Comparison of ENCODE assay signal across 17 mouse cellular contexts in the genomic region with DNA sequence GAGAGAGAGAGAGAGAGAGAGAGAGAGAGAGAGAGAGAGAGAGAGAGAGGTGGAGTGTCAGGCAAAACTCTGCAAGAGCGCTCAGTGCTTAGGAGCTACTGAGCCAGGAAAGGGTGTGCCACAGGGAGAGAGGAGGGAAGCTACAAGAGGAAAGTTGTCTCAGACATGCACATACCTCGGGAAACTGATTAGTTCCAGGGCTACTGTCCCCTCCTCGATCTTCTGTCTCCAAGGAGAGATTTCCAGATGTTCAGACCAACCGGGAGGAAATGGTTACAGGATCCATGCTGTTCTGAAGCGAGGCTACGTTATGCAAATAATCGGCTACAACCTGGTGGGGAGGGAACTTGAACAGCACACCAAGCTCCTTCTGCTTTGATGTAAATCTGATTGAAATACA.
DNase-seq lines count a peak whose midpoint lies in the region; ATAC-seq and TF ChIP-seq lines count a peak whose summit lies in the region.
"Had no signal": no experiment of that assay in that cellular context is flagged by ENCODE, and none has a peak within 500 bp of the region (broad histone marks: within the 10 kb centered on the region; RNA-seq: fewer than 3 reads in every experiment).

No protein-coding gene starts in this region.

- H3K9ac ChIP-seq in forebrain, postnatal 0 days: no peak overlapping the region
- no peak overlapping the region for H3K9ac ChIP-seq in midbrain, embryonic 12.5 days (replicated peaks)
- H3K9ac ChIP-seq in midbrain, postnatal 0 days (replicated peaks; ENCODE audit: low read length, poor library complexity, severe bottlenecking): no peak overlapping the region
- no peak overlapping the region for H3K9ac ChIP-seq in embryonic facial prominence, embryonic 13.5 days
- H3K9ac ChIP-seq: forebrain, embryonic 12.5 days; heart, embryonic 15.5 days had no signal

- H3K36me3 ChIP-seq in forebrain, embryonic 10.5 days (replicated peaks): no peaks in the 10 kb centered on the region
- no peaks in the 10 kb centered on the region for H3K36me3 ChIP-seq in forebrain, postnatal 0 days (ENCODE audit: insufficient read depth)
- no peaks in the 10 kb centered on the region for H3K36me3 ChIP-seq in midbrain, embryonic 12.5 days
- no peaks in the 10 kb centered on the region for H3K36me3 ChIP-seq in midbrain, postnatal 0 days (ENCODE audit: insufficient read depth, low read length)
- H3K36me3 ChIP-seq in embryonic facial prominence, embryonic 13.5 days: no peaks in the 10 kb centered on the region
- H3K36me3 ChIP-seq: forebrain, embryonic 12.5 days; heart, embryonic 15.5 days had no signal

- H3K27me3 ChIP-seq in forebrain, embryonic 10.5 days (ENCODE audit: poor library complexity, severe bottlenecking): no peaks in the 10 kb centered on the region
- no peaks in the 10 kb centered on the region for H3K27me3 ChIP-seq in forebrain, postnatal 0 days (ENCODE audit: insufficient read depth, low read length)
- no peaks in the 10 kb centered on the region for H3K27me3 ChIP-seq in midbrain, embryonic 12.5 days
- H3K27me3 ChIP-seq in midbrain, postnatal 0 days (ENCODE audit: insufficient read depth, low read length): no peaks in the 10 kb centered on the region
- H3K27me3 ChIP-seq in embryonic facial prominence, embryonic 13.5 days: no peaks in the 10 kb centered on the region
- H3K27me3 ChIP-seq: forebrain, embryonic 12.5 days; heart, embryonic 15.5 days had no signal

- 38% methylated on average over 7 of the region's 7 CpGs for WGBS in forebrain, embryonic 10.5 days
- WGBS in forebrain, postnatal 0 days: 36% methylated on average over 7 of the region's 7 CpGs
- WGBS in midbrain, embryonic 12.5 days: 32% methylated on average over 7 of the region's 7 CpGs
- WGBS in midbrain, postnatal 0 days: 19% methylated on average over 7 of the region's 7 CpGs
- WGBS in embryonic facial prominence, embryonic 13.5 days: 11% methylated on average over 7 of the region's 7 CpGs

- DNase-seq in forebrain, embryonic 10.5 days (ENCODE audit: extremely low spot score, low spot score): no peak
- no peak for DNase-seq in forebrain, postnatal 0 days
- DNase-seq in midbrain, postnatal 0 days (ENCODE audit: low spot score): no peak
- peak; percentile 69 for DNase-seq in mesoderm, embryonic 11.5 days (ENCODE audit: low read depth, low spot score)
- no peak for DNase-seq in right cerebral cortex, adult 2 months (ENCODE audit: low spot score in 2 of 2)
- no peak for DNase-seq in kidney, postnatal 10 days
- DNase-seq: adrenal gland, adult 8-10 months; cerebellum, postnatal 36 days; gastrocnemius, postnatal 10 days; kidney, postnatal 25 days had no signal

- H3K4me1 ChIP-seq in forebrain, embryonic 10.5 days: peaks cover 28% of the 10 kb centered on the region
- no peaks in the 10 kb centered on the region for H3K4me1 ChIP-seq in forebrain, postnatal 0 days (ENCODE audit: insufficient read depth)
- H3K4me1 ChIP-seq in midbrain, embryonic 12.5 days: peaks cover 10% of the 10 kb centered on the region
- H3K4me1 ChIP-seq in midbrain, postnatal 0 days (ENCODE audit: insufficient read depth, low read length): no peaks in the 10 kb centered on the region
- H3K4me1 ChIP-seq in embryonic facial prominence, embryonic 13.5 days: peaks cover 24% of the 10 kb centered on the region

- no peak for ATAC-seq in forebrain, postnatal 0 days
- ATAC-seq in midbrain, embryonic 12.5 days (ENCODE audit: low FRiP score, low read depth): 0 out of 2 replicates have a peak, but pooled peaks have one; percentile 12
- ATAC-seq in midbrain, postnatal 0 days (ENCODE audit: low FRiP score): no peak
- ATAC-seq in embryonic facial prominence, embryonic 13.5 days (ENCODE audit: insufficient number of reproducible peaks, insufficient read depth, low FRiP score, low TSS enrichment, low read depth): no peak
- ATAC-seq: Patski had no signal

- H3K9me3 ChIP-seq in forebrain, embryonic 10.5 days: no peaks in the 10 kb centered on the region
- no peaks in the 10 kb centered on the region for H3K9me3 ChIP-seq in forebrain, postnatal 0 days (ENCODE audit: low read length)
- no peaks in the 10 kb centered on the region for H3K9me3 ChIP-seq in midbrain, embryonic 12.5 days
- H3K9me3 ChIP-seq in midbrain, postnatal 0 days (ENCODE audit: low read length): no peaks in the 10 kb centered on the region
- H3K9me3 ChIP-seq in embryonic facial prominence, embryonic 13.5 days: no peaks in the 10 kb centered on the region
- H3K9me3 ChIP-seq: forebrain, embryonic 12.5 days; heart, embryonic 15.5 days had no signal

- H3K4me2 ChIP-seq in forebrain, postnatal 0 days (ENCODE audit: low read depth): no peak overlapping the region
- no peak overlapping the region for H3K4me2 ChIP-seq in midbrain, embryonic 12.5 days (replicated peaks)
- H3K4me2 ChIP-seq in midbrain, postnatal 0 days (ENCODE audit: low read depth, low read length, poor library complexity, severe bottlenecking): no peak overlapping the region
- peak overlapping the region; percentile 31 for H3K4me2 ChIP-seq in embryonic facial prominence, embryonic 13.5 days
- H3K4me2 ChIP-seq: forebrain, embryonic 12.5 days; heart, embryonic 15.5 days had no signal

- H3K4me3 ChIP-seq in forebrain, embryonic 10.5 days: no peak overlapping the region
- H3K4me3 ChIP-seq in forebrain, postnatal 0 days (ENCODE audit: low read depth, low read length): no peak overlapping the region
- H3K4me3 ChIP-seq in midbrain, embryonic 12.5 days: no peak overlapping the region
- H3K4me3 ChIP-seq in midbrain, postnatal 0 days (ENCODE audit: low read depth, low read length): no peak overlapping the region
- no peak overlapping the region for H3K4me3 ChIP-seq in embryonic facial prominence, embryonic 13.5 days
- H3K4me3 ChIP-seq: forebrain, embryonic 12.5 days; heart, embryonic 15.5 days had no signal

- peak overlapping the region; percentile 41; the same call in 1 of the 2 replicates for H3K27ac ChIP-seq in forebrain, embryonic 10.5 days
- H3K27ac ChIP-seq in forebrain, postnatal 0 days (ENCODE audit: low read depth, low read length): no peak overlapping the region
- no peak overlapping the region for H3K27ac ChIP-seq in midbrain, embryonic 12.5 days (replicated peaks)
- no peak overlapping the region for H3K27ac ChIP-seq in midbrain, postnatal 0 days (ENCODE audit: low read depth, low read length)
- no peak overlapping the region for H3K27ac ChIP-seq in embryonic facial prominence, embryonic 13.5 days
- H3K27ac ChIP-seq: forebrain, embryonic 12.5 days; heart, embryonic 15.5 days; macrophage; stomach, postnatal 0 days had no signal

- TF ChIP-seq CTCF in forebrain, postnatal 0 days (IDR thresholded peaks at IDR 0.05; ENCODE audit: low read depth): no peak
- TF ChIP-seq CTCF in midbrain, postnatal 0 days (IDR thresholded peaks at IDR 0.05): no peak
